Mouse (Mus musculus) heart, embryonic 16.5 days (tissue): ENCODE data around the gene Ppm1b. TPM values are rescaled to one million over a fixed set of nuclear protein-coding genes. Genes with fewer than 3 reads are reported as not detected.

ENCODE experiments used
- ATAC-seq: fragments of 200-750 bp; cut with Nextera tagmentation; replicated peaks from 2 replicates; pipeline ENCODE4 v1.8.0; 2017; ENCODE audit warnings: moderate number of reproducible peaks; ENCODE audit not compliant: insufficient read depth, low FRiP score; ENCODE audit errors: extremely low read depth
- H3K27ac ChIP-seq: fragments of 300-500 bp; sonication (generic); 2 replicates; pipeline ENCODE4 v1.5.1; 2014; ENCODE audit warnings: mild to moderate bottlenecking, low read length, control low read depth, moderate library complexity
- H3K27me3 ChIP-seq: fragments of 300-500 bp; sonication (generic); 2 replicates; pipeline ENCODE4 v1.6.1; 2014; ENCODE audit warnings: low read length, mixed read lengths; ENCODE audit not compliant: control insufficient read depth, insufficient read depth
- H3K36me3 ChIP-seq: fragments of 300-500 bp; sonication (generic); 2 replicates; pipeline ENCODE4 v1.6.1; 2014; ENCODE audit not compliant: control insufficient read depth, insufficient read depth
- H3K4me1 ChIP-seq: fragments of 300-500 bp; sonication (generic); 2 replicates; pipeline ENCODE4 v1.6.1; 2014; ENCODE audit warnings: low read length, mixed read lengths; ENCODE audit not compliant: control insufficient read depth, insufficient read depth
- H3K4me2 ChIP-seq: fragments of 300-500 bp; sonication (generic); 2 replicates; pipeline ENCODE4 v1.6.1; 2014; ENCODE audit warnings: low read depth, mild to moderate bottlenecking, control low read depth, low read length
- H3K4me3 ChIP-seq: fragments of 300-500 bp; sonication (generic); 2 replicates; pipeline ENCODE4 v1.5.1; 2014; ENCODE audit warnings: mild to moderate bottlenecking, control low read depth, low read length
- H3K9ac ChIP-seq: fragments of 300-500 bp; sonication (generic); 2 replicates; pipeline ENCODE4 v1.6.1; 2014; ENCODE audit warnings: low read length, control low read depth
- H3K9me3 ChIP-seq: fragments of 300-500 bp; sonication (generic); replicated peaks from 2 replicates; pipeline ENCODE4 v1.6.1; 2016; ENCODE audit warnings: low read length; ENCODE audit not compliant: control insufficient read depth
- WGBS: fragments of 180-500 bp; shearing (Covaris S2); extraction: QIAGEN DNeasy Blood & Tissue Kit; methylation state at CpG from one replicate; pipeline ENCODE4 v1.1.7; 2014; 5-methylcytosine and 5-hydroxymethylcytosine counted together
- polyA plus RNA-seq: library from polyadenylated mRNA; unstranded; fragments of >200 nt; fragmentation: Nextera tagmentation; extraction: Ambion mirVana; gene quantifications from 2 replicates; pipeline ENCODE4 v1.2.1, GENCODE M21; 2015

The Ppm1b gene
- polyA plus RNA-seq, 1 experiment from 2014 or later, result 71.6 TPM

GRCm38 (mm10) chr17:84995844-84996243 lies 39.3 kb downstream of the Ppm1b start:
- no peak overlapping the region for H3K27ac ChIP-seq
- H3K4me2 ChIP-seq, result no peak overlapping the region
- peaks cover 3% of the 10 kb centered on the region; the same call in 1 of the 2 replicates for H3K36me3 ChIP-seq
- 62% methylated on average over 6 of the region's 6 CpGs for WGBS
- H3K4me3 ChIP-seq, result no peak overlapping the region
- no peaks in the 10 kb centered on the region for H3K9me3 ChIP-seq
- peaks cover 8% of the 10 kb centered on the region for H3K4me1 ChIP-seq
- no peak for ATAC-seq
- no peak overlapping the region for H3K9ac ChIP-seq
- no peaks in the 10 kb centered on the region for H3K27me3 ChIP-seq

GRCm38 (mm10) chr17:84997639-84998038 lies 41.1 kb downstream of the Ppm1b start:
- Histone ChIP-seq H3K9me3 (no peaks in the 10 kb centered on the region), H3K27me3 (no peaks in the 10 kb centered on the region), H3K36me3 (peaks cover 3% of the 10 kb centered on the region; the same call in 1 of the 2 replicates), H3K4me2 (no peak overlapping the region), H3K9ac (no peak overlapping the region), H3K27ac (no peak overlapping the region), H3K4me1 (peaks cover 8% of the 10 kb centered on the region), H3K4me3 (no peak overlapping the region)
- WGBS, result 92% methylated on average over 1 of the region's 1 CpGs
- ATAC-seq, result no peak

- ATAC-seq, result no peak
- 38% methylated on average over 10 of the region's 10 CpGs for WGBS
- Histone ChIP-seq H3K27me3 (no peaks in the 10 kb centered on the region), H3K9me3 (no peaks in the 10 kb centered on the region), H3K36me3 (peaks cover 5% of the 10 kb centered on the region; the same call in 1 of the 2 replicates), H3K4me1 (peaks cover 8% of the 10 kb centered on the region), H3K27ac (no peak overlapping the region), H3K4me3 (no peak overlapping the region), H3K4me2 (peak overlapping the region; percentile 5; the same call in 1 of the 2 replicates), H3K9ac (no peak overlapping the region)
Measured at GRCm38 (mm10) chr17:84999636-85000035, 43.1 kb downstream of the Ppm1b start.

GRCm38 (mm10) chr17:85013485-85013884 lies 56.9 kb downstream of the Ppm1b start:
- H3K4me2 ChIP-seq, result no peak overlapping the region
- no peak overlapping the region for H3K4me3 ChIP-seq
- H3K9ac ChIP-seq, result no peak overlapping the region
- H3K9me3 ChIP-seq, result no peaks in the 10 kb centered on the region
- H3K36me3 ChIP-seq, result peaks cover 14% of the 10 kb centered on the region
- 80% methylated on average over 6 of the region's 6 CpGs for WGBS
- H3K4me1 ChIP-seq, result no peaks in the 10 kb centered on the region
- H3K27ac ChIP-seq, result no peak overlapping the region
- no peaks in the 10 kb centered on the region for H3K27me3 ChIP-seq
- no peak for ATAC-seq

- Histone ChIP-seq H3K9ac (no peak overlapping the region), H3K27me3 (no peaks in the 10 kb centered on the region)
- 93% methylated on average over 3 of the region's 3 CpGs for WGBS
Measured at GRCm38 (mm10) chr17:85014632-85015031, 58.1 kb downstream of the Ppm1b start.

GRCm38 (mm10) chr17:85018344-85018743 lies 61.8 kb downstream of the Ppm1b start:
- no peak overlapping the region for H3K9ac ChIP-seq
- H3K4me3 ChIP-seq, result no peak overlapping the region
- H3K27ac ChIP-seq, result no peak overlapping the region
- H3K36me3 ChIP-seq, result no peaks in the 10 kb centered on the region
- no peaks in the 10 kb centered on the region for H3K27me3 ChIP-seq
- no peak for ATAC-seq
- WGBS, result 83% methylated on average over 3 of the region's 3 CpGs
- 0 out of 2 replicates have a peak, but pooled peaks cover 2% of the 10 kb centered on the region for H3K4me1 ChIP-seq
- no peaks in the 10 kb centered on the region for H3K9me3 ChIP-seq
- no peak overlapping the region for H3K4me2 ChIP-seq

More at GRCm38 (mm10) chr17:85014632-85015031, 58.1 kb downstream of the Ppm1b start:
- Histone ChIP-seq H3K4me3 (no peak overlapping the region), H3K9me3 (no peaks in the 10 kb centered on the region), H3K27ac (no peak overlapping the region), H3K36me3 (peaks cover 12% of the 10 kb centered on the region), H3K4me1 (no peaks in the 10 kb centered on the region), H3K4me2 (no peak overlapping the region)
- no peak for ATAC-seq

GRCm38 (mm10) chr17:85018794-85019193 lies 62.3 kb downstream of the Ppm1b start:
- 59% methylated on average over 5 of the region's 5 CpGs for WGBS
- no peak overlapping the region for H3K4me3 ChIP-seq
- 0 out of 2 replicates have a peak, but pooled peaks cover 2% of the 10 kb centered on the region for H3K4me1 ChIP-seq
- no peak overlapping the region for H3K4me2 ChIP-seq
- no peaks in the 10 kb centered on the region for H3K27me3 ChIP-seq
- no peaks in the 10 kb centered on the region for H3K36me3 ChIP-seq
- no peak overlapping the region for H3K27ac ChIP-seq
- H3K9ac ChIP-seq, result no peak overlapping the region
- no peaks in the 10 kb centered on the region for H3K9me3 ChIP-seq
- ATAC-seq, result no peak

- no peaks in the 10 kb centered on the region for H3K9me3 ChIP-seq
- no peaks in the 10 kb centered on the region for H3K36me3 ChIP-seq
- H3K27ac ChIP-seq, result no peak overlapping the region
- no peak overlapping the region for H3K4me2 ChIP-seq
- ATAC-seq, result no peak
- H3K4me1 ChIP-seq, result 0 out of 2 replicates have a peak, but pooled peaks cover 2% of the 10 kb centered on the region
- no peaks in the 10 kb centered on the region for H3K27me3 ChIP-seq
- H3K4me3 ChIP-seq, result no peak overlapping the region
- 78% methylated on average over 3 of the region's 3 CpGs for WGBS
- no peak overlapping the region for H3K9ac ChIP-seq
Measured at GRCm38 (mm10) chr17:85020343-85020742, 63.8 kb downstream of the Ppm1b start.

GRCm38 (mm10) chr17:85023247-85024167 lies 67.0 kb downstream of the Ppm1b start:
- 60% methylated on average over 22 of the region's 22 CpGs for WGBS
- ATAC-seq, result no peak

More at GRCm38 (mm10) chr17:85023247-85024167, 67.0 kb downstream of the Ppm1b start:
- H3K9ac ChIP-seq, result no peak overlapping the region
- no peaks in the 10 kb centered on the region for H3K9me3 ChIP-seq
- no peaks in the 10 kb centered on the region for H3K36me3 ChIP-seq
- H3K4me3 ChIP-seq, result no peak overlapping the region
- H3K27me3 ChIP-seq, result no peaks in the 10 kb centered on the region
- H3K27ac ChIP-seq, result no peak overlapping the region
- H3K4me1 ChIP-seq, result 0 out of 2 replicates have a peak, but pooled peaks cover 2% of the 10 kb centered on the region
- peak overlapping the region; percentile 34; the same call in 1 of the 2 replicates for H3K4me2 ChIP-seq
